Comparison of ENCODE assay signal across 24 mouse cellular contexts in genomic region chr4:119185771-119186170, GRCm38 (mm10). TPM values are rescaled to one million over a fixed set of nuclear protein-coding genes. Genes with fewer than 3 reads are reported as not detected.
DNase-seq lines count a peak whose midpoint lies in the region; ATAC-seq and TF ChIP-seq lines count a peak whose summit lies in the region.
"Had no signal": no experiment of that assay in that cellular context is flagged by ENCODE, and none has a peak within 500 bp of the region (broad histone marks: within the 10 kb centered on the region; RNA-seq: fewer than 3 reads in every experiment).

No protein-coding gene starts in this region.

- no peaks in the 10 kb centered on the region for H3K27me3 ChIP-seq in heart, embryonic 11.5 days (ENCODE audit: control insufficient read depth, insufficient read depth, low read length)
- no peaks in the 10 kb centered on the region for H3K27me3 ChIP-seq in C2C12 (ENCODE audit: control insufficient read depth, insufficient read depth, insufficient read length)
- H3K27me3 ChIP-seq in liver, embryonic 15.5 days: no peaks in the 10 kb centered on the region
- no peaks in the 10 kb centered on the region for H3K27me3 ChIP-seq in kidney, embryonic 14.5 days (ENCODE audit: control insufficient read depth, insufficient read depth, low read length)
- H3K27me3 ChIP-seq: intestine, embryonic 15.5 days had no signal

- no peaks in the 10 kb centered on the region for H3K79me2 ChIP-seq in C2C12 (ENCODE audit: control insufficient read depth, insufficient read depth)

- peak overlapping the region; percentile 1; the same call in 1 of the 2 replicates for H3K4me2 ChIP-seq in heart, embryonic 11.5 days
- peak overlapping the region; percentile 81 for H3K4me2 ChIP-seq in liver, embryonic 15.5 days
- no peak overlapping the region for H3K4me2 ChIP-seq in kidney, embryonic 14.5 days (replicated peaks; ENCODE audit: low read depth, low read length)
- H3K4me2 ChIP-seq: embryonic facial prominence, embryonic 13.5 days; hindbrain, embryonic 14.5 days; intestine, embryonic 15.5 days had no signal

- no peaks in the 10 kb centered on the region for H3K36me3 ChIP-seq in heart, embryonic 11.5 days (ENCODE audit: control insufficient read depth, insufficient read depth, low read length)
- no peaks in the 10 kb centered on the region for H3K36me3 ChIP-seq in C2C12 (ENCODE audit: control insufficient read depth, insufficient read depth)
- H3K36me3 ChIP-seq in liver, embryonic 15.5 days (replicated peaks): peaks cover 81% of the 10 kb centered on the region
- no peaks in the 10 kb centered on the region for H3K36me3 ChIP-seq in kidney, embryonic 14.5 days (ENCODE audit: control insufficient read depth, insufficient read depth, low read length)
- H3K36me3 ChIP-seq: embryonic facial prominence, embryonic 13.5 days; forebrain, embryonic 10.5 days; hindbrain, embryonic 10.5 days; intestine, embryonic 15.5 days had no signal

- ATAC-seq in heart, embryonic 11.5 days (replicated peaks; ENCODE audit: insufficient number of reproducible peaks, low FRiP score, low TSS enrichment): no peak
- no peak for ATAC-seq in liver, embryonic 15.5 days (ENCODE audit: insufficient read depth)
- ATAC-seq in kidney, embryonic 14.5 days (ENCODE audit: low FRiP score, low TSS enrichment): no peak
- ATAC-seq: forebrain, embryonic 14.5 days; intestine, embryonic 15.5 days had no signal

- no peak overlapping the region for H3K27ac ChIP-seq in heart, embryonic 11.5 days (ENCODE audit: low read depth, low read length)
- H3K27ac ChIP-seq in bone marrow, adult 2 months (ENCODE audit: control insufficient read depth, insufficient read depth, low read depth, low read length, poor library complexity): no peak overlapping the region
- H3K27ac ChIP-seq in liver, embryonic 15.5 days (replicated peaks): no peak overlapping the region; the same call in 1 of the 2 replicates
- no peak overlapping the region for H3K27ac ChIP-seq in kidney, embryonic 14.5 days (ENCODE audit: low read depth, low read length)
- H3K27ac ChIP-seq: embryonic facial prominence, embryonic 13.5 days; forebrain, embryonic 10.5 days; gastrocnemius, adult 2 months; hindbrain, embryonic 10.5 days; hindbrain, embryonic 14.5 days; intestine, embryonic 15.5 days had no signal

- no peak for TF ChIP-seq POLR2A in bone marrow, adult 2 months (IDR thresholded peaks at IDR 0.05; ENCODE audit: borderline replicate concordance, control insufficient read depth, low read depth, low read length)

- WGBS in heart, embryonic 11.5 days (ENCODE audit: insufficient replicate concordance): 80% methylated on average over 4 of the region's 4 CpGs
- 83% methylated on average over 4 of the region's 4 CpGs for WGBS in bone marrow, adult 2 months
- WGBS in liver, embryonic 15.5 days (ENCODE audit: insufficient replicate concordance): 66% methylated on average over 4 of the region's 4 CpGs
- WGBS in kidney, embryonic 14.5 days: 83% methylated on average over 4 of the region's 4 CpGs

- no peaks in the 10 kb centered on the region; the same call in 1 of the 2 replicates for H3K4me1 ChIP-seq in heart, embryonic 11.5 days (ENCODE audit: control insufficient read depth, insufficient read depth, low read length)
- H3K4me1 ChIP-seq in bone marrow, adult 2 months (ENCODE audit: control insufficient read depth, insufficient read depth, low read length): no peaks in the 10 kb centered on the region; the same call in 1 of the 2 replicates
- peaks cover 67% of the 10 kb centered on the region for H3K4me1 ChIP-seq in liver, embryonic 15.5 days (replicated peaks)
- no peaks in the 10 kb centered on the region for H3K4me1 ChIP-seq in kidney, embryonic 14.5 days (ENCODE audit: control insufficient read depth, insufficient read depth, low read length)
- H3K4me1 ChIP-seq: embryonic facial prominence, embryonic 13.5 days; forebrain, embryonic 10.5 days; intestine, embryonic 15.5 days had no signal

- H3K9ac ChIP-seq in heart, embryonic 11.5 days (ENCODE audit: low read depth, low read length): no peak overlapping the region
- peak overlapping the region; percentile 22; the same call in 1 of the 2 replicates for H3K9ac ChIP-seq in liver, embryonic 15.5 days
- no peak overlapping the region for H3K9ac ChIP-seq in kidney, embryonic 14.5 days (ENCODE audit: low read depth, low read length)
- H3K9ac ChIP-seq: embryonic facial prominence, embryonic 13.5 days; hindbrain, embryonic 14.5 days; intestine, embryonic 15.5 days had no signal

- no peaks in the 10 kb centered on the region for H3K9me3 ChIP-seq in heart, embryonic 11.5 days (replicated peaks; ENCODE audit: control insufficient read depth, low read length)
- H3K9me3 ChIP-seq in liver, embryonic 15.5 days (replicated peaks): no peaks in the 10 kb centered on the region
- no peaks in the 10 kb centered on the region for H3K9me3 ChIP-seq in kidney, embryonic 14.5 days (ENCODE audit: control insufficient read depth, low read length)
- H3K9me3 ChIP-seq: embryonic facial prominence, embryonic 13.5 days; forebrain, embryonic 10.5 days; hindbrain, embryonic 10.5 days; intestine, embryonic 15.5 days had no signal

- no peak overlapping the region for H3ac ChIP-seq in C2C12 (ENCODE audit: control insufficient read depth, insufficient read length, low read depth)

- DNase-seq in heart, postnatal 4 days: no peak
- no peak for DNase-seq in testis, postnatal 10 days (ENCODE audit: low spot score)
- no peak for DNase-seq in cerebellum, postnatal 25 days
- DNase-seq: adrenal gland, adult 8-10 months; cerebellum, adult 11-12 months; cerebellum, adult 9-10 months; cerebellum, postnatal 36 days; gastrocnemius, adult 2 months; gastrocnemius, postnatal 25 days; heart, postnatal 10 days had no signal

- H3K79me3 ChIP-seq in C2C12 (ENCODE audit: low read depth): no peaks in the 10 kb centered on the region

- TF ChIP-seq CTCF in C2C12 (IDR thresholded peaks at IDR 0.05; ENCODE audit: control insufficient read depth, insufficient read depth, insufficient read length): no peak
- no peak for TF ChIP-seq CTCF in bone marrow, adult 2 months (IDR thresholded peaks at IDR 0.05; ENCODE audit: control insufficient read depth, insufficient read depth, low read length)

- H3K4me3 ChIP-seq in heart, embryonic 11.5 days (ENCODE audit: low read depth, low read length): no peak overlapping the region
- H3K4me3 ChIP-seq in C2C12 (ENCODE audit: insufficient read depth, poor library complexity, severe bottlenecking): no peak overlapping the region
- H3K4me3 ChIP-seq in bone marrow, adult 2 months (replicated peaks; ENCODE audit: control insufficient read depth, low read depth, low read length): peak overlapping the region; percentile 4
- peak overlapping the region; percentile 76 for H3K4me3 ChIP-seq in liver, embryonic 15.5 days (replicated peaks)
- no peak overlapping the region for H3K4me3 ChIP-seq in kidney, embryonic 14.5 days (ENCODE audit: low read length)
- H3K4me3 ChIP-seq: embryonic facial prominence, embryonic 13.5 days; forebrain, embryonic 10.5 days; gastrocnemius, adult 2 months; hindbrain, embryonic 10.5 days; intestine, embryonic 15.5 days had no signal

TF ChIP-seq in C2C12, 6 proteins besides CTCF, POLR2A, EP300 and RAD21:
- TF ChIP-seq MYOD1 (IDR thresholded peaks at IDR 0.05; ENCODE audit: control insufficient read depth, insufficient read length, low read depth) (peak; percentile 94), USF1 (IDR thresholded peaks at IDR 0.05; ENCODE audit: low read depth) (no peak)
TF ChIP-seq in C2C12: peak in this region for 1.

RNA-seq across cellular contexts. Expression of gene Ermap, which starts 4.0 kb away (rescaled TPM):
- 34.7 and 58.1 TPM in 2 replicates for polyA plus RNA-seq in heart, embryonic 11.5 days (2014; fragmentation: Nextera tagmentation; extraction: Ambion mirVana)
- under 1 TPM; 0.21 to 0.32 TPM for total RNA-seq in heart, postnatal 4 days (2021)
- 0.01 TPM for polyA plus RNA-seq in C2C12 (2012; fragmentation: generic; extraction: Trizol)
- polyA plus RNA-seq in bone marrow, adult 2 months (2011; ENCODE audit: insufficient read depth, insufficient read length, low replicate concordance, missing spikeins): 173 and 189 TPM in 2 replicates
- 386 and 428 TPM in 2 replicates for polyA plus RNA-seq in liver, embryonic 15.5 days (2015; fragmentation: Nextera tagmentation; extraction: Ambion mirVana)
- polyA plus RNA-seq in kidney, embryonic 14.5 days (2014; fragmentation: Nextera tagmentation; extraction: Ambion mirVana): 0.49 and 1.3 TPM in 2 replicates
- total RNA-seq: gastrocnemius, adult 2 months; gastrocnemius, postnatal 25 days had no signal

RNA-seq across cellular contexts. Expression of gene Svbp, which starts 9.3 kb away (rescaled TPM):
- polyA plus RNA-seq in heart, embryonic 11.5 days (2014; fragmentation: Nextera tagmentation; extraction: Ambion mirVana): 138 and 143 TPM in 2 replicates
- 10 to 100 TPM; 42.8 to 43.2 TPM for total RNA-seq in heart, postnatal 4 days (2021)
- 76.1 TPM for polyA plus RNA-seq in C2C12 (2012; fragmentation: generic; extraction: Trizol)
- polyA plus RNA-seq in bone marrow, adult 2 months (2011; ENCODE audit: insufficient read depth, insufficient read length, low replicate concordance, missing spikeins): 46.6 and 64.0 TPM in 2 replicates
- 82.6 and 91.9 TPM in 2 replicates for polyA plus RNA-seq in liver, embryonic 15.5 days (2015; fragmentation: Nextera tagmentation; extraction: Ambion mirVana)
- polyA plus RNA-seq in kidney, embryonic 14.5 days (2014; fragmentation: Nextera tagmentation; extraction: Ambion mirVana): 131 and 180 TPM in 2 replicates

RNA-seq across cellular contexts. Expression of gene Zfp691, which starts 11.8 kb away (rescaled TPM):
- polyA plus RNA-seq in heart, embryonic 11.5 days (2014; fragmentation: Nextera tagmentation; extraction: Ambion mirVana): 10.9 and 13.7 TPM in 2 replicates
- 10 to 100 TPM; 13.2 to 17.7 TPM for total RNA-seq in heart, postnatal 4 days (2021)
- polyA plus RNA-seq in C2C12 (2012; fragmentation: generic; extraction: Trizol): 4.8 TPM
- polyA plus RNA-seq in bone marrow, adult 2 months (2011; ENCODE audit: insufficient read depth, insufficient read length, low replicate concordance, missing spikeins): 5.8 TPM in 2 replicates
- 2.2 and 2.5 TPM in 2 replicates for polyA plus RNA-seq in liver, embryonic 15.5 days (2015; fragmentation: Nextera tagmentation; extraction: Ambion mirVana)
- 10.2 and 11.0 TPM in 2 replicates for polyA plus RNA-seq in kidney, embryonic 14.5 days (2014; fragmentation: Nextera tagmentation; extraction: Ambion mirVana)

RNA-seq across cellular contexts. Expression of gene Tmem269, which starts 32.2 kb away (rescaled TPM):
- polyA plus RNA-seq in heart, embryonic 11.5 days (2014; fragmentation: Nextera tagmentation; extraction: Ambion mirVana): not detected in 2 replicates
- total RNA-seq in heart, postnatal 4 days (2021): not detected
- not detected for polyA plus RNA-seq in C2C12 (2012; fragmentation: generic; extraction: Trizol)
- polyA plus RNA-seq in bone marrow, adult 2 months (2011; ENCODE audit: insufficient read depth, insufficient read length, low replicate concordance, missing spikeins): not detected in 2 replicates
- not detected in 2 replicates for polyA plus RNA-seq in liver, embryonic 15.5 days (2015; fragmentation: Nextera tagmentation; extraction: Ambion mirVana)
- 0.16 TPM in 1 of 2 replicates, not detected in the other for polyA plus RNA-seq in kidney, embryonic 14.5 days (2014; fragmentation: Nextera tagmentation; extraction: Ambion mirVana)
- total RNA-seq: adrenal gland, postnatal 4 days; ES-E14; gastrocnemius, adult 2 months; granulocyte monocyte progenitor cell, adult 5-6 weeks; heart, postnatal 10 days had no signal
- polyA plus RNA-seq: embryonic facial prominence, embryonic 13.5 days; forebrain, embryonic 10.5 days; hindbrain, embryonic 14.5 days; intestine, embryonic 15.5 days had no signal

RNA-seq across cellular contexts. Expression of gene AU022252, which starts 46.7 kb away (rescaled TPM):
- 33.2 and 34.7 TPM in 2 replicates for polyA plus RNA-seq in heart, embryonic 11.5 days (2014; fragmentation: Nextera tagmentation; extraction: Ambion mirVana)
- total RNA-seq in heart, postnatal 4 days (2021): 10 to 100 TPM; 19.9 to 21.0 TPM
- polyA plus RNA-seq in C2C12 (2012; fragmentation: generic; extraction: Trizol): 10.0 TPM
- 2.4 and 5.0 TPM in 2 replicates for polyA plus RNA-seq in bone marrow, adult 2 months (2011; ENCODE audit: insufficient read depth, insufficient read length, low replicate concordance, missing spikeins)
- polyA plus RNA-seq in liver, embryonic 15.5 days (2015; fragmentation: Nextera tagmentation; extraction: Ambion mirVana): 11.4 and 11.5 TPM in 2 replicates
- polyA plus RNA-seq in kidney, embryonic 14.5 days (2014; fragmentation: Nextera tagmentation; extraction: Ambion mirVana): 33.6 and 37.6 TPM in 2 replicates

Comparison
In these comparisons a context has a peak if more than half of its experiments do, and no peak if none do; other contexts are left out.
1. H3K4me3 ChIP-seq: peak in bone marrow, adult 2 months (single experiment) and liver, embryonic 15.5 days (single experiment); none in heart, embryonic 11.5 days (single experiment), C2C12 (single experiment) and kidney, embryonic 14.5 days (single experiment).
2. RNA of gene Ermap, which starts 4.0 kb away (polyA plus RNA-seq): 386 to 428 TPM in liver, embryonic 15.5 days, 173 to 189 TPM in bone marrow, adult 2 months and 34.7 to 58.1 TPM in heart, embryonic 11.5 days; 0.49 to 1.3 TPM in kidney, embryonic 14.5 days and 0.01 TPM in C2C12 (single experiment); every median in the first group is over 10 times any median in the second.